Mouse (Mus musculus) cerebellum, adult 2 months (tissue): Measurements from ENCODE around the gene Zfp879. TPM values are rescaled to one million over a fixed set of nuclear protein-coding genes. Genes with fewer than 3 reads are reported as not detected.

Experiments
- DNase-seq, 2 experiments: peaks; one replicate each; pipeline ENCODE4 v3.0.0; 2021
- H3K27ac ChIP-seq: fragments of 200-500 bp; 2 replicates; pipeline ENCODE4 v1.5.1; 2012; ENCODE audit warnings: low read length, control low read depth, inconsistent platforms; ENCODE audit not compliant: insufficient read depth
- H3K27me3 ChIP-seq: fragments of 200-500 bp; 2 replicates; pipeline ENCODE4 v1.6.1; 2012; ENCODE audit warnings: inconsistent platforms, mild to moderate bottlenecking, low read length, moderate library complexity; ENCODE audit not compliant: control insufficient read depth, insufficient read depth
- H3K4me1 ChIP-seq: fragments of 200-500 bp; 2 replicates; pipeline ENCODE4 v1.6.1; 2011; ENCODE audit warnings: low read length; ENCODE audit not compliant: control insufficient read depth, insufficient read depth
- H3K4me3 ChIP-seq: fragments of 200-500 bp; replicated peaks from 2 replicates; pipeline ENCODE3; 2011; ENCODE audit warnings: mild to moderate bottlenecking, low read depth, low read length, control low read depth; ENCODE audit not compliant: insufficient read depth
- CTCF ChIP-seq: fragments of 200-500 bp; IDR thresholded peaks from 2 replicates; pipeline ENCODE4 v1.5.1; 2011; ENCODE audit warnings: low read depth, mild to moderate bottlenecking, control low read depth, low read length, moderate library complexity, borderline replicate concordance; ENCODE audit not compliant: insufficient read depth
- POLR2A ChIP-seq: fragments of 200-500 bp; IDR thresholded peaks from 2 replicates; pipeline ENCODE4 v1.6.1; 2011; ENCODE audit warnings: low read length, control low read depth, borderline replicate concordance; ENCODE audit not compliant: insufficient read depth
- WGBS: fragments of 180-500 bp; shearing (Covaris S2); methylation state at CpG from one replicate; pipeline ENCODE4 v1.1.7; 2018; 5-methylcytosine and 5-hydroxymethylcytosine counted together
- polyA plus RNA-seq: library from polyadenylated mRNA; depleted of rRNA; stranded (reverse); fragments of >200 nt; gene quantifications from 2 replicates; pipeline ENCODE4 v1.2.3, GENCODE M21; 2012; rRNA removed

The Zfp879 gene
- polyA plus RNA-seq, 1 experiment = 1.5 TPM

DNA sequence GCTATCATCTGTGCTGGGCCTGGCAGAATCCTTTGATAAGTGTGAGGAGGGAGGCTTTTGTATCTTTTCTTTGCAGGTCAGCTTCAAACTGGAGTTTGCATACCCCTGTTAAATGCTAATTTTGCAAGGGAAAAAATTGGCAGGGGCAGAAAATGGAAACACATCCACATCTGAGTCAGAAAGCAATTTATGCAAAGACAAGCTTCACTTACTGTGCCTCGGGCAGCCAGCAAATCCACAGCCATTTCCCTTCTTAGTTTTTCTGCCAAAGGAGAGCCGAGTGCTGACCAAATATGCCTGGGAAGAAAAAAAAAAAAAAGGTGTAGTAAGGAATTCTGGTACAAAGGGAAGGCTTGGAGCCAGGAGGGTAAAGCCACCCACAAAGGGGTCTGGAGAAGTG is 15.1 kb downstream of the Zfp879 start:
- no peak for DNase-seq
- H3K4me1 ChIP-seq = no peaks in the 10 kb centered on the region
- no peak overlapping the region for H3K4me3 ChIP-seq
- 30% methylated on average over 2 of the region's 2 CpGs for WGBS
- H3K27ac ChIP-seq = no peak overlapping the region
- H3K27me3 ChIP-seq = no peaks in the 10 kb centered on the region
- TF ChIP-seq CTCF (no peak), POLR2A (no peak)

DNA sequence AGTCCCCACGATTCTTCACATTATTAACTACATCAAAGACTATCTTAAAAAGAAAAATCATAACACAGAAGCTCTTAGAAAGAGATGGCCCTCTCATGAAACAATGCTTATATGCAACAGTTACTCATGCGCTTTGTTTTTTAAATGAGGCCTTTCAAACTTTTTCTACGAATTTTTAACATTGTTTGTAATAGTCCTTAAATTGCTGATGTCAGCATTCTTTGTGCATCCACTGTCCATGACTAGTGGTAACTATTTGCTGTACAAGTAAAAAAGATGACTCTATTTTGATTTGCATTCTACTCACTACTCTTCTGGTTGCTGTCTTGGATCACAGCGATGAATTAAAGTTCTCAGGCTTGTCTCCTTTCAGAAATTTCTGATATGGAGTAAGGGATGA is 27.1 kb downstream of the Zfp879 start:
- 99% methylated on average over 4 of the region's 4 CpGs for WGBS
- TF ChIP-seq POLR2A (no peak), CTCF (no peak)

DNA sequence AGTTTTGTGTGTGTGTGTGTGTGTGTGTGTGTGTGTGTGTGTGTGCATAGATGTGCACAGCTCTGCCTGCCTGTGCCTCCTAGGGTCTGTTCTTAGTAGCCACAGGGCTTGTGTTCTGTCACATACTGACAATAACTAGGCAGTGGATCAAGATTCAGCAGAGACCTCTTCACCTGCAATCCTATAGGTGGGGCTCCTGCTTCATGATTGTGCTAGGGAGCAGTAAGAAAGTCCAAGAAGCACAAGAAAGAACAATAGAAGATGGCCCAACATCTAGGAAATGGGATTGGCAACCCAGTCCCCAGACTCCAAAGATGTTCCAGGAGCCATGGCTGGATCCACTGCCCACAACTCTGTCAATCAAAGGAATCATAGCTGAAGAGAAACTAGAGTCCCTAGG is 42.5 kb downstream of the Zfp879 start:
- Histone ChIP-seq H3K4me3 (no peak overlapping the region), H3K4me1 (no peaks in the 10 kb centered on the region), H3K27me3 (no peaks in the 10 kb centered on the region), H3K27ac (no peak overlapping the region)
- TF ChIP-seq POLR2A = no peak
- TF ChIP-seq CTCF = no peak
- DNase-seq = no peak

More for the DNA sequence above, 27.1 kb downstream of the Zfp879 start:
- Histone ChIP-seq H3K4me3 (no peak overlapping the region), H3K4me1 (no peaks in the 10 kb centered on the region), H3K27me3 (no peaks in the 10 kb centered on the region), H3K27ac (no peak overlapping the region)
- no peak for DNase-seq

DNA sequence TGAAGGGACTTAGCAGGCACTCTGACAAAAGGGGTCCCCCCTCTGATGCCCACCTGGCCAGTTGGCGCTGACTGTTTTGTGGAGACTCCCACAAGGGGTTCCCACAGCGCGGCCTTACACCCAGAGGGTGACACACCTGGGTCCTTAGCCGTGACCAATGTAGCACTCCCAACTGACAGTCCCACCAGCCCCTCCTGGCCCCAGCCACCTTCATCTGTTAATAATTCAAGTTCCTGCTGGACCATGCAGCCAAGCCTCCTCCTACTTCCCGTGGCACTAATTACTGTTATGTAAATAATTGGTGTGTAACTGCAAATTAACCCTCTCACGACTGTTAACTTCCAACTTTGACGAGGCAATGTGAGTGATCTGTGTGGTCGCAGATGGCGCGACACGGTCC is 43.7 kb downstream of the Zfp879 start:
- DNase-seq = no peak
- WGBS = 65% methylated on average over 11 of the region's 11 CpGs
- H3K27me3 ChIP-seq = no peaks in the 10 kb centered on the region
- H3K27ac ChIP-seq = no peak overlapping the region
- TF ChIP-seq POLR2A (no peak), CTCF (no peak)
- no peaks in the 10 kb centered on the region for H3K4me1 ChIP-seq
- no peak overlapping the region for H3K4me3 ChIP-seq

Other genes with a start within 250 kb of the Zfp879 start
- 21.1 and 21.7 TPM in 2 replicates for gene Adamts2, start 239.5 kb downstream of the Zfp879 start, polyA plus RNA-seq
- gene Zfp354c, start 13.8 kb downstream of the Zfp879 start, polyA plus RNA-seq = 18.1 and 18.5 TPM in 2 replicates
- gene Grm6, start 9.1 kb upstream of the Zfp879 start, polyA plus RNA-seq = not detected in 2 replicates
- gene Zfp454, start 46.1 kb upstream of the Zfp879 start, polyA plus RNA-seq = 7.1 TPM in 2 replicates
- gene Zfp2, start 74.6 kb upstream of the Zfp879 start, polyA plus RNA-seq = 18.8 and 19.2 TPM in 2 replicates
- gene Zfp354b, start 90.1 kb upstream of the Zfp879 start, polyA plus RNA-seq = 3.5 and 3.6 TPM in 2 replicates
- not detected in 2 replicates for gene 4933414I15Rik, start 102.2 kb upstream of the Zfp879 start, polyA plus RNA-seq
- gene Prop1, start 112.2 kb upstream of the Zfp879 start, polyA plus RNA-seq = not detected in 2 replicates
- not detected in 2 replicates for gene Olfr1378, start 125.0 kb upstream of the Zfp879 start, polyA plus RNA-seq
- gene Olfr1377, start 140.4 kb upstream of the Zfp879 start, polyA plus RNA-seq = not detected in 2 replicates
- not detected in 2 replicates for gene Olfr51, start 162.0 kb upstream of the Zfp879 start, polyA plus RNA-seq
- not detected in 2 replicates for gene Olfr54, start 172.7 kb upstream of the Zfp879 start, polyA plus RNA-seq
- not detected in 2 replicates for gene Olfr1375, start 206.6 kb upstream of the Zfp879 start, polyA plus RNA-seq
- 10.6 and 11.1 TPM in 2 replicates for gene Zfp354a, start 217.7 kb upstream of the Zfp879 start, polyA plus RNA-seq